Mouse (Mus musculus): Measurements from ENCODE around the gene Samhd1. TPM values are rescaled to one million over a fixed set of nuclear protein-coding genes. Genes with fewer than 3 reads are reported as not detected.

Samhd1 gene
- total and polyA plus RNA-seq, 3 experiments = 32.8 to 79.5 (median 67.9) TPM

- H3K36me3 ChIP-seq (replicated peaks in 1 of 2; ENCODE audit: control insufficient read depth in 1 of 2, insufficient read depth in 1 of 2, low read length in 1 of 2) = peaks cover 39 to 79% of the 10 kb centered on the region in 2 experiments
- H3K9ac ChIP-seq (ENCODE audit: insufficient read depth, low read depth) = no peak overlapping the region
- dilution Hi-C loops (cut with MboI; ENCODE audit: extremely low pct_ligation_motif_present, extremely low pct_unique_long_range_greater_than_20kb, low sequenced_read_pairs) (no loop called here), in situ Hi-C loops (cut with MboI; ENCODE audit: low pct_ligation_motif_present, low pct_unique_long_range_greater_than_20kb, low sequenced_read_pairs) (no loop called here)
- no peaks in the 10 kb centered on the region for H3K9me3 ChIP-seq (replicated peaks; ENCODE audit: low read length)
- DNase-seq (ENCODE audit: extremely low read depth) = no peak
- no peaks in the 10 kb centered on the region for H3K79me2 ChIP-seq (replicated peaks; ENCODE audit: control insufficient read depth, extremely low read depth, insufficient read depth, poor library complexity, severe bottlenecking)
- no peaks in the 10 kb centered on the region for H3K27me3 ChIP-seq (replicated peaks)
- no peak overlapping the region for H3K4me2 ChIP-seq (ENCODE audit: insufficient read depth, low read depth, poor library complexity, severe bottlenecking)
- no peaks in the 10 kb centered on the region for H3K4me1 ChIP-seq (ENCODE audit: control insufficient read depth in 1 of 2, insufficient read depth in 2 of 2)
- H3K27ac ChIP-seq (ENCODE audit: insufficient read depth, low read depth) = no peak overlapping the region
- H3K4me3 ChIP-seq (replicated peaks in 1 of 3; ENCODE audit: low read depth in 2 of 3, low read length in 2 of 3, poor library complexity in 1 of 3) = no peak overlapping the region
- no peak for TF ChIP-seq JUN (IDR thresholded peaks at IDR 0.05; ENCODE audit: insufficient read depth, low read depth, low read length)
- TF ChIP-seq MAFK (IDR thresholded peaks at IDR 0.05; ENCODE audit: insufficient replicate concordance, low read length) = no peak
- no peak for TF ChIP-seq JUND (conservative IDR thresholded peaks at IDR 0.05; ENCODE audit: low read depth, low read length)
- no peak for TF ChIP-seq UBTF (IDR thresholded peaks at IDR 0.05; ENCODE audit: low read depth, low read length)
- no peak for TF ChIP-seq ELF1 (IDR thresholded peaks at IDR 0.05; ENCODE audit: low read depth, low read length)
- TF ChIP-seq MXI1 (IDR thresholded peaks at IDR 0.05; ENCODE audit: low read depth, low read length) = no peak
- TF ChIP-seq USF1 (IDR thresholded peaks at IDR 0.05; ENCODE audit: low read depth, low read length) = no peak
- TF ChIP-seq IRF4 (IDR thresholded peaks at IDR 0.05; ENCODE audit: low read depth, low read length) = no peak
- TF ChIP-seq CHD1 (IDR thresholded peaks at IDR 0.05; ENCODE audit: low read depth, low read length) = no peak
- no peak for TF ChIP-seq E2F4 (IDR thresholded peaks at IDR 0.05; ENCODE audit: insufficient replicate concordance, low read depth, low read length)
- no peak for TF ChIP-seq MAX (IDR thresholded peaks at IDR 0.05; ENCODE audit: low read length)
- no peak for TF ChIP-seq POLR2AphosphoS2 (IDR thresholded peaks at IDR 0.05; ENCODE audit: low read depth, low read length)
- TF ChIP-seq HCFC1 (IDR thresholded peaks at IDR 0.05; ENCODE audit: low read depth, low read length) = no peak
Observed at GRCm38 (mm10) chr2:157172984-157173383, 37.9 kb upstream of the Samhd1 start.

GRCm38 (mm10) chr2:157170626-157171025, 35.6 kb upstream of the Samhd1 start:
- dilution Hi-C loops (cut with MboI; ENCODE audit: extremely low pct_ligation_motif_present, extremely low pct_unique_long_range_greater_than_20kb, low sequenced_read_pairs) (no loop called here), in situ Hi-C loops (cut with MboI; ENCODE audit: low pct_ligation_motif_present, low pct_unique_long_range_greater_than_20kb, low sequenced_read_pairs) (no loop called here)
- Histone ChIP-seq H3K4me3 (replicated peaks in 1 of 3; ENCODE audit: low read depth in 2 of 3, low read length in 2 of 3, poor library complexity in 1 of 3) (no peak overlapping the region), H3K4me1 (ENCODE audit: control insufficient read depth in 1 of 2, insufficient read depth in 2 of 2) (no peaks in the 10 kb centered on the region), H3K27ac (ENCODE audit: insufficient read depth, low read depth) (no peak overlapping the region), H3K27me3 (replicated peaks) (no peaks in the 10 kb centered on the region), H3K9me3 (replicated peaks; ENCODE audit: low read length) (no peaks in the 10 kb centered on the region), H3K4me2 (ENCODE audit: insufficient read depth, low read depth, poor library complexity, severe bottlenecking) (no peak overlapping the region), H3K9ac (ENCODE audit: insufficient read depth, low read depth) (no peak overlapping the region), H3K36me3 (replicated peaks in 1 of 2; ENCODE audit: control insufficient read depth in 1 of 2, insufficient read depth in 1 of 2, low read length in 1 of 2) (peaks cover 42 to 81% of the 10 kb centered on the region in 2 experiments), H3K79me2 (replicated peaks; ENCODE audit: control insufficient read depth, extremely low read depth, insufficient read depth, poor library complexity, severe bottlenecking) (no peaks in the 10 kb centered on the region)
- DNase-seq (ENCODE audit: extremely low read depth) = no peak
- no peak for TF ChIP-seq PAX5 (IDR thresholded peaks at IDR 0.05; ENCODE audit: low read length)
- TF ChIP-seq MYC (IDR thresholded peaks at IDR 0.05; ENCODE audit: low read depth, low read length) = no peak
- no peak for TF ChIP-seq CHD1 (IDR thresholded peaks at IDR 0.05; ENCODE audit: low read depth, low read length)
- TF ChIP-seq SMC3 (IDR thresholded peaks at IDR 0.05; ENCODE audit: low read depth, low read length) = no peak
- no peak for TF ChIP-seq SIN3A (IDR thresholded peaks at IDR 0.05; ENCODE audit: low read length)
- no peak for TF ChIP-seq ETS1 (conservative IDR thresholded peaks at IDR 0.05; ENCODE audit: low read depth, low read length)
- no peak for TF ChIP-seq MAZ (IDR thresholded peaks at IDR 0.05; ENCODE audit: low read depth, low read length)
- no peak for TF ChIP-seq TBP (conservative IDR thresholded peaks at IDR 0.05; ENCODE audit: low read depth, low read length)
- no peak for TF ChIP-seq NELFE (IDR thresholded peaks at IDR 0.05; ENCODE audit: low read depth, low read length)
- TF ChIP-seq BHLHE40 (IDR thresholded peaks at IDR 0.05; ENCODE audit: low read depth, low read length) = no peak
- TF ChIP-seq MAFK (IDR thresholded peaks at IDR 0.05; ENCODE audit: insufficient replicate concordance, low read length) = no peak
- no peak for TF ChIP-seq RCOR1 (conservative IDR thresholded peaks at IDR 0.05; ENCODE audit: low read depth, low read length)
- no peak for TF ChIP-seq KAT2A (IDR thresholded peaks at IDR 0.05; ENCODE audit: insufficient replicate concordance, low read length)

All from CH12.LX (cell line).